Mouse (Mus musculus) kidney, adult 2 months (tissue): Measurements from ENCODE around the gene Gpatch3.

Experiments used
- CTCF ChIP-seq: fragments of 200-500 bp; conservative IDR thresholded peaks from 2 replicates; pipeline ENCODE4 v1.5.1; 2011; ENCODE audit warnings: low read depth, mild to moderate bottlenecking, control low read depth, low read length, moderate library complexity, mixed read lengths; ENCODE audit not compliant: insufficient read depth, insufficient read length
- POLR2A ChIP-seq: fragments of 200-500 bp; IDR thresholded peaks from one replicate; pipeline ENCODE4 v1.6.1; 2011; ENCODE audit warnings: low read depth, low read length, control low read depth

DNA sequence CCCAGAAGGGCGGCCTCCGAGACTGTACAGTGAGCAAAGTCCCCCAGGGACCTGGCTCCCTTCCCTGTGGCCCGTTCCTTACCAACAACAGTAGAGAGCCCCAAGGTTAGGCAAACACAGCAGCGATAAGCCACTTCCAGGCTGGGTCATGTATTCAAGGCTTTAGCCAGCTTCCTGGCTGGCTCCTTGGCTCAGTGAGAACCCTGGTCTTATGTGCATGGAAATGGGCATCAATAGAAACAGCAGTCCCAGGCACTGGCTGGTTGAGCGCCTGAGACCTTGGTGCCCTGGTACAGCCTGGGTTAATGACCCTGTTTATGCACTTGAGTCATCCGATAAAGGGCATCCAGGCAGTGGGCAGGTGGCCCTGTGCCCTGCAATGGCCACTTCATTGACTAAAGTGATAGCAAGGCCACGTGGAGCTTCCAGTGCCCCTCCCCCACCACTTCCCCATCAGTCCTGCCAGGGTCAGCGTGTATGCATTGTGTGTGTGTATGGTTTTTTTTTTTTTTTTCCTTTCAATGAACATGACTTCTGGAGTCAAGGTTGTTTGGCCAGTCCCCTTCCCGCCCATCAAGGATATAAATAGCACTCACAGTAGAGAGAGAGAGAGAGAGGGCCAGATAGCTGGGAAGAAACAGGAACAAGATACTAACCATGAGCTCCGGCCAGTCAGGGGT, 21.6 kb upstream of the Gpatch3 start, which contains the start of gene Nr0b2:
- no peak for TF ChIP-seq POLR2A
- no peak for TF ChIP-seq CTCF
